Mouse (Mus musculus): ENCODE results near the gene Crat. TPM values are rescaled to one million over a fixed set of nuclear protein-coding genes. Genes with fewer than 3 reads are reported as not detected.
A peak's percentile ranks its signal among the peaks of the same experiment; 100 is the strongest.

Gene Crat
- polyA plus RNA-seq, 1 experiment from 2014 or later: 24.0 TPM

DNA sequence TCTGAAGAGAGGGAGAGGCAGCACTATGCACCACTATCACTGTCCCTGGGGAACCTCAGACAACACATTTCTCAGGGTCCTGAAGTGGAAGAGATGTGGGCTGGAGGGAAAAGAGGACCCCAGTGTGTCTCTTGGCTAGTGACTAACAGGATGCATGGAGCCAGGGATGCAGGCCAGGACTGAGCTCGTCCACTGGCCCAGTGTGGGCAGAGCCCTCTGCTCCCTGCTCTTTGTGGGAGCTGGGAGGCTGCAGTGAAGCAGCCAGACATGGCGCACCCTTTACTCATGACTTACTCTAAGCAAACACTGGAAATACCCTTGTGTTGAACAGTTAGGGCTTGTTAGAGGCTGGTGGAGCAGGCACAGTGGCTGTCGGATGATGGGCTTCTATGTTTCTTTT is 38.0 kb upstream of the Crat start:
- 86% methylated on average over 3 of the region's 3 CpGs for WGBS
- no peaks in the 10 kb centered on the region for H3K4me1 ChIP-seq (ENCODE audit: control insufficient read depth, insufficient read depth, low read length)
- no peaks in the 10 kb centered on the region for H3K27me3 ChIP-seq (ENCODE audit: control insufficient read depth, insufficient read depth, low read length)
- ATAC-seq (ENCODE audit: low FRiP score, low TSS enrichment): no peak
- H3K9me3 ChIP-seq (ENCODE audit: control insufficient read depth, low read length): no peaks in the 10 kb centered on the region
- no peak for DNase-seq
- H3K27ac ChIP-seq (replicated peaks; ENCODE audit: low read depth, low read length): 0 out of 2 replicates have a peak overlapping the region, but pooled peaks have one; percentile 41
- H3K36me3 ChIP-seq (ENCODE audit: control insufficient read depth, insufficient read depth, low read length): peaks cover 12% of the 10 kb centered on the region
- H3K4me3 ChIP-seq (replicated peaks; ENCODE audit: low read depth, low read length): no peak overlapping the region
- no peak overlapping the region for H3K4me2 ChIP-seq (ENCODE audit: low read length)
- no peak overlapping the region for H3K9ac ChIP-seq (replicated peaks; ENCODE audit: low read length)

DNA sequence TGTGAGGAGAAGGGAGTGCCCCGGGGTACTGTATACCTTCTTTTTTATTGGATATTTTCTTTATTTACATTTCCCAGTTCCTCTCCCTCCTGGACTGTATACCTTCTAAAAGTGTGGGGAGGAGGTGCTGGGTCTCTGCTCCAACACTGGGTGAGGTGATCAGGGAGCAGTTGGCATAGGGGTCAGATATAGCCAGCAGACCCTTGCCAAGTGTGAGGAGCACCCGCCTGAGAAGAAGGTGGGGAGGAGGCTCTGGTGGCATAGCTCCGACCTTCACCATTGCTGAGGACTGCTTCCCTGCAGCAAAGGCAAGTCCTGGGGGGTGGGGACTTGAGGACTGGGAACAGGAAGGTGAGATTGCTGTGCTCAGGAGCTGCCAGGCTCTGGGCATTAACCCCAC is 35.9 kb upstream of the Crat start:
- DNase-seq (no peak), ATAC-seq (ENCODE audit: low FRiP score, low TSS enrichment) (no peak)
- Histone ChIP-seq H3K4me1 (ENCODE audit: control insufficient read depth, insufficient read depth, low read length) (no peaks in the 10 kb centered on the region), H3K27ac (replicated peaks; ENCODE audit: low read depth, low read length) (no peak overlapping the region), H3K36me3 (ENCODE audit: control insufficient read depth, insufficient read depth, low read length) (peaks cover 20% of the 10 kb centered on the region), H3K27me3 (ENCODE audit: control insufficient read depth, insufficient read depth, low read length) (no peaks in the 10 kb centered on the region), H3K9ac (replicated peaks; ENCODE audit: low read length) (no peak overlapping the region), H3K4me2 (ENCODE audit: low read length) (no peak overlapping the region), H3K4me3 (replicated peaks; ENCODE audit: low read depth, low read length) (no peak overlapping the region), H3K9me3 (ENCODE audit: control insufficient read depth, low read length) (no peaks in the 10 kb centered on the region)
- 88% methylated on average over 3 of the region's 3 CpGs for WGBS

DNA sequence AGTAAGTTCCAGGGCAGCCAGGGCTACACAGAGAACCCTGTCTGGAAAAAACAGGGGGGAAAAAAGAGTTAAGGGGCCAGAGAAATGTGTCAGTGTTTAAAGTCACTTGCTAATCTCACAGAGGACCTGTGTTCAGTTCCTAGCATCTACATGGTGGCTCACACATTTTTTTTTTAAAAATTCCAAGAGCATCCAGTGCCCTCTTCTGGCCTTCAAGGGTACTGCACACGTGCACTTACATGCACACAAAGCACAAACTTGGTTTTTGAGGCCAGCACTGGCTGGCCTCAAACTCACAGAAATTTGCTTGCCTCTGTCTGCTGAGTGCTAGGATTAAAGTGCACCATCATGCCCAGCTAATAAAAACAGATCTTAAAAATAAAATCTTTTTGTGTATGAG is 34.9 kb upstream of the Crat start:
- Histone ChIP-seq H3K27me3 (ENCODE audit: control insufficient read depth, insufficient read depth, low read length) (no peaks in the 10 kb centered on the region), H3K36me3 (ENCODE audit: control insufficient read depth, insufficient read depth, low read length) (peaks cover 30% of the 10 kb centered on the region), H3K4me3 (replicated peaks; ENCODE audit: low read depth, low read length) (no peak overlapping the region), H3K4me1 (ENCODE audit: control insufficient read depth, insufficient read depth, low read length) (no peaks in the 10 kb centered on the region), H3K9me3 (ENCODE audit: control insufficient read depth, low read length) (no peaks in the 10 kb centered on the region), H3K9ac (replicated peaks; ENCODE audit: low read length) (no peak overlapping the region), H3K4me2 (ENCODE audit: low read length) (no peak overlapping the region), H3K27ac (replicated peaks; ENCODE audit: low read depth, low read length) (no peak overlapping the region)
- WGBS: 70% methylated on average over 1 of the region's 1 CpGs
- DNase-seq (no peak), ATAC-seq (ENCODE audit: low FRiP score, low TSS enrichment) (no peak)

DNA sequence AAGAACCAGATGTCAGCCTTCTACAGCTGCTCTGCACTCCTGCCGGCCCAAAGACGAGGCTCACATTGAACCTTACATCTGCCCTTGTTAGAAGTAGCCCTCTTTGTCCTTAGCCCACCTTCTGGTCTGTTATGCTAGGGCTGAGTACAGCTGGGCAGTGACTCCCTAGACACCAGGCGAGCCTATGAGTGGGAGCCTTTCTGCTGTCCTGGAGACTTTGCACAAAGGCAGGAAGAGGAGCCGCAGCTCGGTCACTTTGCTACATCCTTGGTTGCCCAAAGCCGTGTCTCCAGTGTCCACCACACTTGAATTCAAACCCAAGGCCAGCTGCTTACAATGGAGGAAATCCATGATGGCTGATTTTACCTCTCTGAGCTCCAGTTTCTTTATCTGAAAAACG is 32.8 kb upstream of the Crat start:
- Histone ChIP-seq H3K36me3 (ENCODE audit: control insufficient read depth, insufficient read depth, low read length) (peaks cover 46% of the 10 kb centered on the region), H3K4me3 (replicated peaks; ENCODE audit: low read depth, low read length) (no peak overlapping the region), H3K27ac (replicated peaks; ENCODE audit: low read depth, low read length) (no peak overlapping the region), H3K4me2 (ENCODE audit: low read length) (no peak overlapping the region), H3K4me1 (ENCODE audit: control insufficient read depth, insufficient read depth, low read length) (no peaks in the 10 kb centered on the region), H3K27me3 (ENCODE audit: control insufficient read depth, insufficient read depth, low read length) (no peaks in the 10 kb centered on the region), H3K9ac (replicated peaks; ENCODE audit: low read length) (no peak overlapping the region), H3K9me3 (ENCODE audit: control insufficient read depth, low read length) (no peaks in the 10 kb centered on the region)
- no peak for DNase-seq
- WGBS: 94% methylated on average over 7 of the region's 7 CpGs
- no peak for ATAC-seq (ENCODE audit: low FRiP score, low TSS enrichment)

DNA sequence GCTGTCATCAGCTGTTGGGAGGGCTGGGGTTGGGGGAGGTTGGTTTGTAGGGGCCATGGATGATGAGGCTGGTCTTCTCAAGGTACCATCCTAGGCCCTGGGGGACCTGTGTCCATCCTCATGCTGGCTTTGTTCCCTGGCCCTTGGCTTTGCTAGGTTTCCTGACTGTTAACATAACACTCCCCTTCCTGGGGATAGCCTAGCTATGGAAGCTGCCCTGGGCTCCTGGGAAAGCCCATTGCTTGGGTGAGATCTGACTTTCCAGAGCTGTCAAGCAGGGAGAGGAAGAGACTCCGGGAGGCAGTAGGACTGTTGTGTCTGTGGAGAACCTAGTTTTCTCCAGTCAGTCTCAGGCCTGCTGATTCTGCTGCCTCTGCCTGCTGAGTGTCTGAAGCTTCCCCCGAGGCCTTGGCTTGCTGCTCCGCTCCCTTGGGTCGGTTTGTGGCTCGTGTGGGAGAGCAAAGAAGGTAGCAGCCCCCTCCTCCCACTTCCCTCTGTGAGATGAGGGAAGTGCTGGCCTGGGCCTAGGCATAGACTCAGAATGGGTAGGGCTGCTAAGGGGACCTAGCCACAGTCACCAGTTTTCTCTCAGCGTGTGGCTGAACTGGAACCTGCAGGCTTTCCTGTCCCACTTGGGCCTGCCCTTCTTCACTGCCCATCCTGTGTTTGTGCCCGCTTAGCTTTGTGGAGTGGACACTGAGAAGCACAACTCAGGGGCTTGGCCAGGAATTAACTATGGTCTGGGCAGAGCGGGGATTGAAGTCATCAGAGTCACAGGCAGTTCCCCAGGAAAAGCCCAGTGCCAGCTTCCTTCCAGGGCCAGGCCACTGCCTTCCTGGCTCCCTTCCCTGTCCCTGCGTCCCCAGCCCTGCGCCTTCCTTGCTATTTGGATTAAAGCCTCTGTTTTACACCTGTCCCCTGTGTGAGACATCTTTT is 31.5 kb upstream of the Crat start:
- Histone ChIP-seq H3K27me3 (ENCODE audit: control insufficient read depth, insufficient read depth, low read length) (no peaks in the 10 kb centered on the region), H3K4me3 (replicated peaks; ENCODE audit: low read depth, low read length) (no peak overlapping the region), H3K9ac (replicated peaks; ENCODE audit: low read length) (no peak overlapping the region), H3K9me3 (ENCODE audit: control insufficient read depth, low read length) (no peaks in the 10 kb centered on the region), H3K36me3 (ENCODE audit: control insufficient read depth, insufficient read depth, low read length) (peaks cover 52% of the 10 kb centered on the region), H3K4me1 (ENCODE audit: control insufficient read depth, insufficient read depth, low read length) (peaks cover 12% of the 10 kb centered on the region), H3K27ac (replicated peaks; ENCODE audit: low read depth, low read length) (no peak overlapping the region), H3K4me2 (ENCODE audit: low read length) (no peak overlapping the region)
- ATAC-seq (ENCODE audit: low FRiP score, low TSS enrichment) (no peak), DNase-seq (no peak)
- 89% methylated on average over 10 of the region's 10 CpGs for WGBS

DNA sequence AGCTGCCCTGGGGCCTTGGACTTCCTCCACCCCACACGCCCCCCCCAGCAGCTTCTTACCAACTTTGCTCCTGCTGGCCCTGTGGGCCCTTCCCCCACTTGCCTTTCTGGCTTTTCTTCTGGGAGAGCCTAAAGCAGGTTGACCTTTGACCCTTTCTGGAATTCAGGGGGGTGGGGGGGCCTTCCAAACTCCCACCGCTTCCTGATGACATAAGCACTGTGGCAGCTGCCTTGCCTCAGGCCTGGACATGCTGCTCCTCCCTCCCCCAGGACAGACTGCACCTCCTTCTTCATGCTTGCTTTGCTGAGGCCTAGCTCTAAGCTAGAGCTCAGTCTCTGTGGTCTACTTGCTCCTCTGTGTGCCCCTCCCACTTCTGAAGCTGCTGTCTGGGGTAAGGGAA is 29.7 kb upstream of the Crat start:
- no peak overlapping the region for H3K4me3 ChIP-seq (replicated peaks; ENCODE audit: low read depth, low read length)
- no peak overlapping the region for H3K9ac ChIP-seq (replicated peaks; ENCODE audit: low read length)
- no peaks in the 10 kb centered on the region for H3K27me3 ChIP-seq (ENCODE audit: control insufficient read depth, insufficient read depth, low read length)
- H3K36me3 ChIP-seq (ENCODE audit: control insufficient read depth, insufficient read depth, low read length): peaks cover 50% of the 10 kb centered on the region
- ATAC-seq (ENCODE audit: low FRiP score, low TSS enrichment) (no peak), DNase-seq (no peak)
- H3K4me1 ChIP-seq (ENCODE audit: control insufficient read depth, insufficient read depth, low read length): peaks cover 30% of the 10 kb centered on the region
- 28% methylated on average over 2 of the region's 2 CpGs for WGBS
- H3K4me2 ChIP-seq (ENCODE audit: low read length): no peak overlapping the region
- no peak overlapping the region for H3K27ac ChIP-seq (replicated peaks; ENCODE audit: low read depth, low read length)
- no peaks in the 10 kb centered on the region for H3K9me3 ChIP-seq (ENCODE audit: control insufficient read depth, low read length)

DNA sequence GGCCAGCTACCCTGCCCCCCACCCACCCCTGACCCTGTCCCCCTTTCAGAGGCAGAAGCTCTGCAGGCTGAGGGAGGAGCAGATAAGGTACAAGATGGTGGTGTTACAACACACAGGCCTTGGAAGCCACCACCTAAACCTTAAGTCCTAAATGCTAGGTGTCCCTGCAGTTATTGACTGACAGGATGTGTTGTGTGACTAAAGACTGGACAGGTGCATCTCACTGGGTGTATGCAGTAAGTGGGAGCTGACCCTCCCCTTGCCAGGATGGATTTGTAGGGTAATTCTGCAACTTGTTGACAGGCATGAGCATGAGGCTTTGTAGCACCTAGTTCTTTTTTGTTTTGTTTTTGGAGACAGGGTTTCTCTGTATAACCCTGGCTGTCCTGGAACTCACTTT is 28.8 kb upstream of the Crat start:
- DNase-seq: no peak
- ATAC-seq (ENCODE audit: low FRiP score, low TSS enrichment): no peak
- no peak overlapping the region for H3K4me3 ChIP-seq (replicated peaks; ENCODE audit: low read depth, low read length)
- peaks cover 50% of the 10 kb centered on the region for H3K36me3 ChIP-seq (ENCODE audit: control insufficient read depth, insufficient read depth, low read length)
- H3K4me1 ChIP-seq (ENCODE audit: control insufficient read depth, insufficient read depth, low read length): peaks cover 30% of the 10 kb centered on the region
- no peak overlapping the region for H3K4me2 ChIP-seq (ENCODE audit: low read length)
- no peak overlapping the region for H3K9ac ChIP-seq (replicated peaks; ENCODE audit: low read length)
- H3K27ac ChIP-seq (replicated peaks; ENCODE audit: low read depth, low read length): no peak overlapping the region
- no peaks in the 10 kb centered on the region for H3K9me3 ChIP-seq (ENCODE audit: control insufficient read depth, low read length)
- no peaks in the 10 kb centered on the region for H3K27me3 ChIP-seq (ENCODE audit: control insufficient read depth, insufficient read depth, low read length)

DNA sequence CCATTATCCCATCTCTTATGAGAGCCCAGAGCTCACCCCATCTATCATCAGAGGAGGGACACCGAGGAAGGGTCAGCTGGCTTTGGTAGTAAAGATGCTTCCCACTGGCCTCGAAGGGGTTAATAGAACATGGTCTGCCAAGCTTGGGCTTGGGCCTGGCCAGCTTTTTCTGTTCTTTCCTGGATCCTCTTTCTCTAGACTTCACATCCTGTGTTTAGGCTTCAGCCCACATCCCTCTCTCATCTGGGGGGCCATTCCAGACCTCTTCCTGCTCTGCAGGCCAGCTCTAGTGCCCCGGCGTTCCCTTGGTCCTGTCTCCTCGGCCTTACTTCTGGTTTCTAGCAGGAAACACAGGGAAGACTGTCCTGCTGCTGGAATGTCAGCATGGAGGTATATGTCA is 28.4 kb upstream of the Crat start:
- no peaks in the 10 kb centered on the region for H3K27me3 ChIP-seq (ENCODE audit: control insufficient read depth, insufficient read depth, low read length)
- 77% methylated on average over 5 of the region's 5 CpGs for WGBS
- no peak overlapping the region for H3K9ac ChIP-seq (replicated peaks; ENCODE audit: low read length)
- no peak overlapping the region for H3K4me2 ChIP-seq (ENCODE audit: low read length)
- no peak overlapping the region for H3K27ac ChIP-seq (replicated peaks; ENCODE audit: low read depth, low read length)
- DNase-seq: no peak
- no peak for ATAC-seq (ENCODE audit: low FRiP score, low TSS enrichment)
- H3K4me3 ChIP-seq (replicated peaks; ENCODE audit: low read depth, low read length): no peak overlapping the region
- H3K4me1 ChIP-seq (ENCODE audit: control insufficient read depth, insufficient read depth, low read length): peaks cover 30% of the 10 kb centered on the region
- peaks cover 54% of the 10 kb centered on the region for H3K36me3 ChIP-seq (ENCODE audit: control insufficient read depth, insufficient read depth, low read length)
- no peaks in the 10 kb centered on the region for H3K9me3 ChIP-seq (ENCODE audit: control insufficient read depth, low read length)

DNA sequence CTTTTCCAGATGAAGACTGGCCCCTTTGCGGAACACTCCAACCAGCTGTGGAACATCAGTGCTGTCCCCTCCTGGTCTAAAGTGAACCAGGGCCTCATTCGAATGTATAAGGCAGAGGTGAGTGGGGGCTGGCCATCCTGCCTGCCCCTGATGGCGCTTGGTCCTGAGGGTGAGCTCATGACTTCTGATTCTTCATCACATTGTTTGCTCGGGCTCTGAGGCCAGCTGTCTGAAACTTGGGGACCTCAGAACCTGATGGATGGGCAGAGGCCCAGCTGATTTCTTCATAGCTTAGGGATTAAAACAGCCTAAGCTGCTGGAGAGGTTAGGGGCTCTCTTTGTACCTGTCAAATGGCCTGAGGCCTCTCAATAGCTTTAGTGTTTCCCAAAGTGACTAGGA is 27.7 kb upstream of the Crat start:
- Histone ChIP-seq H3K4me2 (ENCODE audit: low read length) (no peak overlapping the region), H3K27me3 (ENCODE audit: control insufficient read depth, insufficient read depth, low read length) (no peaks in the 10 kb centered on the region), H3K9ac (replicated peaks; ENCODE audit: low read length) (peak overlapping the region; percentile 27; the same call in 1 of the 2 replicates), H3K4me3 (replicated peaks; ENCODE audit: low read depth, low read length) (no peak overlapping the region), H3K9me3 (ENCODE audit: control insufficient read depth, low read length) (no peaks in the 10 kb centered on the region), H3K27ac (replicated peaks; ENCODE audit: low read depth, low read length) (peak overlapping the region; percentile 87), H3K36me3 (ENCODE audit: control insufficient read depth, insufficient read depth, low read length) (peaks cover 58% of the 10 kb centered on the region), H3K4me1 (ENCODE audit: control insufficient read depth, insufficient read depth, low read length) (peaks cover 30% of the 10 kb centered on the region)
- WGBS: 64% methylated on average over 4 of the region's 4 CpGs
- DNase-seq: no peak
- ATAC-seq (ENCODE audit: low FRiP score, low TSS enrichment): no peak
